Mouse (Mus musculus) heart, embryonic 12.5 days (tissue): Measurements from ENCODE around the gene Guca2b. TPM values are rescaled to one million over a fixed set of nuclear protein-coding genes. Genes with fewer than 3 reads are reported as not detected.

ENCODE experiments used
- ATAC-seq: fragments of 200-750 bp; cut with Nextera tagmentation; 2 replicates; pipeline ENCODE4 v1.8.0; 2017; ENCODE audit warnings: moderate TSS enrichment, moderate library complexity; ENCODE audit not compliant: insufficient number of reproducible peaks, low FRiP score
- H3K27ac ChIP-seq: fragments of 300-500 bp; sonication (generic); 2 replicates; pipeline ENCODE4 v1.5.1; 2016; ENCODE audit warnings: mild to moderate bottlenecking, moderate library complexity; ENCODE audit not compliant: poor library complexity, severe bottlenecking
- H3K27me3 ChIP-seq: fragments of 300-500 bp; sonication (generic); replicated peaks from 2 replicates; pipeline ENCODE4 v1.6.1; 2016; ENCODE audit warnings: mild to moderate bottlenecking, moderate library complexity
- H3K36me3 ChIP-seq: fragments of 300-500 bp; sonication (generic); 2 replicates; pipeline ENCODE4 v1.6.1; 2016; ENCODE audit warnings: mild to moderate bottlenecking, moderate library complexity
- H3K4me1 ChIP-seq: fragments of 300-500 bp; sonication (generic); replicated peaks from 2 replicates; pipeline ENCODE4 v1.6.1; 2016; ENCODE audit warnings: mild to moderate bottlenecking
- H3K4me2 ChIP-seq: fragments of 300-500 bp; sonication (generic); 2 replicates; pipeline ENCODE4 v1.6.1; 2016; ENCODE audit warnings: mild to moderate bottlenecking, moderate library complexity
- H3K4me3 ChIP-seq: fragments of 300-500 bp; sonication (generic); 2 replicates; pipeline ENCODE4 v1.5.1; 2016; ENCODE audit warnings: mild to moderate bottlenecking
- H3K9ac ChIP-seq: fragments of 300-500 bp; sonication (generic); 2 replicates; pipeline ENCODE4 v1.6.1; 2016; ENCODE audit warnings: mild to moderate bottlenecking, moderate library complexity
- H3K9me3 ChIP-seq: fragments of 300-500 bp; sonication (generic); replicated peaks from 2 replicates; pipeline ENCODE4 v1.6.1; 2016; ENCODE audit warnings: mild to moderate bottlenecking, moderate library complexity
- WGBS: fragments of 180-500 bp; shearing (Covaris S2); methylation state at CpG from one replicate; pipeline ENCODE4 v1.1.7; 2016; 5-methylcytosine and 5-hydroxymethylcytosine counted together
- polyA plus RNA-seq: library from polyadenylated mRNA; unstranded; fragments of >200 nt; fragmentation: Nextera tagmentation; extraction: Ambion mirVana; gene quantifications from 2 replicates; pipeline ENCODE4 v1.2.1, GENCODE M21; 2016

The Guca2b gene
- polyA plus RNA-seq = not detected in 2 replicates

- H3K27me3 ChIP-seq = no peaks in the 10 kb centered on the region
- 89% methylated on average over 4 of the region's 4 CpGs for WGBS
- H3K9me3 ChIP-seq = no peaks in the 10 kb centered on the region
- no peak within 1 kb of the TSS for H3K27ac ChIP-seq
- no peak within 1 kb of the TSS for H3K4me3 ChIP-seq
- no peak within 1 kb of the TSS for H3K9ac ChIP-seq
- H3K4me2 ChIP-seq = no peak within 1 kb of the TSS
- peaks cover 36% of the 10 kb centered on the region for H3K4me1 ChIP-seq
- no peak for ATAC-seq
- H3K36me3 ChIP-seq = no peaks in the 10 kb centered on the region
Observed at GRCm38 (mm10) chr4:119658731-119659130, at the start of gene Guca2b. Gene Guca2b (minus strand): TSS chr4:119658954.

GRCm38 (mm10) chr4:119707751-119708150, 49.0 kb upstream of the Guca2b start:
- WGBS = 38% methylated on average over 3 of the region's 3 CpGs
- Histone ChIP-seq H3K27ac (no peak overlapping the region), H3K4me2 (no peak overlapping the region), H3K4me3 (no peak overlapping the region), H3K27me3 (no peaks in the 10 kb centered on the region), H3K9me3 (no peaks in the 10 kb centered on the region), H3K4me1 (no peaks in the 10 kb centered on the region), H3K9ac (no peak overlapping the region), H3K36me3 (no peaks in the 10 kb centered on the region)
- ATAC-seq = no peak

- Histone ChIP-seq H3K4me1 (no peaks in the 10 kb centered on the region), H3K36me3 (no peaks in the 10 kb centered on the region), H3K27ac (no peak overlapping the region), H3K27me3 (no peaks in the 10 kb centered on the region), H3K4me2 (no peak overlapping the region), H3K9me3 (no peaks in the 10 kb centered on the region), H3K9ac (no peak overlapping the region), H3K4me3 (no peak overlapping the region)
- no peak for ATAC-seq
- 71% methylated on average over 5 of the region's 5 CpGs for WGBS
Observed at GRCm38 (mm10) chr4:119707326-119707725, 48.6 kb upstream of the Guca2b start.

GRCm38 (mm10) chr4:119703965-119704364, 45.2 kb upstream of the Guca2b start:
- no peak for ATAC-seq
- no peaks in the 10 kb centered on the region for H3K36me3 ChIP-seq
- no peaks in the 10 kb centered on the region for H3K27me3 ChIP-seq
- H3K9me3 ChIP-seq = peaks cover 3% of the 10 kb centered on the region; the same call in 1 of the 2 replicates
- no peak overlapping the region for H3K27ac ChIP-seq
- no peak overlapping the region for H3K4me2 ChIP-seq
- no peak overlapping the region for H3K4me3 ChIP-seq
- 83% methylated on average over 8 of the region's 8 CpGs for WGBS
- no peaks in the 10 kb centered on the region for H3K4me1 ChIP-seq
- no peak overlapping the region for H3K9ac ChIP-seq

- no peak overlapping the region for H3K4me3 ChIP-seq
- WGBS = 80% methylated on average over 11 of the region's 11 CpGs
- H3K27me3 ChIP-seq = no peaks in the 10 kb centered on the region
- ATAC-seq = no peak
- no peaks in the 10 kb centered on the region for H3K36me3 ChIP-seq
- peaks cover 3% of the 10 kb centered on the region; the same call in 1 of the 2 replicates for H3K9me3 ChIP-seq
- no peak overlapping the region for H3K27ac ChIP-seq
- H3K4me1 ChIP-seq = no peaks in the 10 kb centered on the region
- H3K4me2 ChIP-seq = no peak overlapping the region
- no peak overlapping the region for H3K9ac ChIP-seq
Observed at GRCm38 (mm10) chr4:119701269-119701954, 42.7 kb upstream of the Guca2b start.

- Histone ChIP-seq H3K27ac (no peak overlapping the region), H3K4me1 (no peaks in the 10 kb centered on the region), H3K9me3 (peaks cover 3% of the 10 kb centered on the region; the same call in 1 of the 2 replicates), H3K4me2 (no peak overlapping the region), H3K27me3 (no peaks in the 10 kb centered on the region), H3K9ac (no peak overlapping the region), H3K36me3 (no peaks in the 10 kb centered on the region), H3K4me3 (no peak overlapping the region)
- no peak for ATAC-seq
- WGBS = 52% methylated on average over 2 of the region's 2 CpGs
Observed at GRCm38 (mm10) chr4:119698339-119698738, 39.6 kb upstream of the Guca2b start.

GRCm38 (mm10) chr4:119685746-119686145, 27.0 kb upstream of the Guca2b start:
- Histone ChIP-seq H3K27me3 (no peaks in the 10 kb centered on the region), H3K36me3 (no peaks in the 10 kb centered on the region), H3K4me1 (peaks cover 9% of the 10 kb centered on the region; the same call in 1 of the 2 replicates), H3K4me2 (no peak overlapping the region), H3K9me3 (no peaks in the 10 kb centered on the region), H3K9ac (no peak overlapping the region), H3K4me3 (no peak overlapping the region), H3K27ac (no peak overlapping the region)
- 80% methylated on average over 2 of the region's 2 CpGs for WGBS
- no peak for ATAC-seq

- peaks cover 3% of the 10 kb centered on the region; the same call in 1 of the 2 replicates for H3K9me3 ChIP-seq
- 53% methylated on average over 5 of the region's 5 CpGs for WGBS
- no peaks in the 10 kb centered on the region for H3K27me3 ChIP-seq
- ATAC-seq = no peak
- no peak overlapping the region for H3K9ac ChIP-seq
- no peak overlapping the region for H3K4me3 ChIP-seq
- no peak overlapping the region for H3K27ac ChIP-seq
- no peaks in the 10 kb centered on the region for H3K36me3 ChIP-seq
- no peak overlapping the region for H3K4me2 ChIP-seq
- H3K4me1 ChIP-seq = peaks cover 9% of the 10 kb centered on the region; the same call in 1 of the 2 replicates
Observed at GRCm38 (mm10) chr4:119682596-119682995, 23.8 kb upstream of the Guca2b start.

GRCm38 (mm10) chr4:119672685-119673084, 13.9 kb upstream of the Guca2b start:
- Histone ChIP-seq H3K9me3 (no peaks in the 10 kb centered on the region), H3K4me3 (no peak overlapping the region), H3K4me1 (peaks cover 32% of the 10 kb centered on the region), H3K36me3 (no peaks in the 10 kb centered on the region), H3K27ac (no peak overlapping the region), H3K4me2 (no peak overlapping the region), H3K27me3 (no peaks in the 10 kb centered on the region), H3K9ac (no peak overlapping the region)
- WGBS = 15% methylated on average over 5 of the region's 5 CpGs
- no peak for ATAC-seq

GRCm38 (mm10) chr4:119671164-119671563, 12.4 kb upstream of the Guca2b start:
- H3K36me3 ChIP-seq = no peaks in the 10 kb centered on the region
- no peak overlapping the region for H3K4me2 ChIP-seq
- H3K27me3 ChIP-seq = no peaks in the 10 kb centered on the region
- no peak overlapping the region for H3K27ac ChIP-seq
- no peak for ATAC-seq
- no peak overlapping the region for H3K9ac ChIP-seq
- no peak overlapping the region for H3K4me3 ChIP-seq
- peaks cover 34% of the 10 kb centered on the region for H3K4me1 ChIP-seq
- WGBS = 64% methylated on average over 9 of the region's 9 CpGs
- no peaks in the 10 kb centered on the region for H3K9me3 ChIP-seq

- no peak for ATAC-seq
- no peak overlapping the region for H3K4me3 ChIP-seq
- no peaks in the 10 kb centered on the region for H3K9me3 ChIP-seq
- H3K36me3 ChIP-seq = no peaks in the 10 kb centered on the region
- no peak overlapping the region for H3K4me2 ChIP-seq
- 74% methylated on average over 6 of the region's 6 CpGs for WGBS
- H3K27ac ChIP-seq = no peak overlapping the region
- H3K9ac ChIP-seq = no peak overlapping the region
- H3K4me1 ChIP-seq = peaks cover 38% of the 10 kb centered on the region
- H3K27me3 ChIP-seq = no peaks in the 10 kb centered on the region
Observed at GRCm38 (mm10) chr4:119670736-119671135, 12.0 kb upstream of the Guca2b start.

GRCm38 (mm10) chr4:119670210-119670555, 11.4 kb upstream of the Guca2b start:
- Histone ChIP-seq H3K4me2 (no peak overlapping the region), H3K4me1 (peaks cover 41% of the 10 kb centered on the region), H3K27ac (no peak overlapping the region), H3K9me3 (no peaks in the 10 kb centered on the region), H3K9ac (no peak overlapping the region), H3K27me3 (no peaks in the 10 kb centered on the region), H3K4me3 (no peak overlapping the region), H3K36me3 (no peaks in the 10 kb centered on the region)
- 53% methylated on average over 7 of the region's 7 CpGs for WGBS
- ATAC-seq = no peak
